Mouse (Mus musculus): Measurements from ENCODE around the gene Stk40. TPM values are rescaled to one million over a fixed set of nuclear protein-coding genes. Genes with fewer than 3 reads are reported as not detected.
A peak's percentile ranks its signal among the peaks of the same experiment; 100 is the strongest.

Gene Stk40
- polyA plus RNA-seq, 1 experiment, result not detected

- 76% methylated on average over 2 of the region's 2 CpGs for WGBS
- Histone ChIP-seq H3K4me3 (ENCODE audit: insufficient read depth, low read depth, low read length) (no peak overlapping the region), H3K27ac (ENCODE audit: insufficient read depth, low read depth, low read length) (no peak overlapping the region), H3K4me1 (ENCODE audit: control insufficient read depth, insufficient read depth, low read length) (no peaks in the 10 kb centered on the region)
- TF ChIP-seq POLR2A (IDR thresholded peaks at IDR 0.05; ENCODE audit: insufficient read depth, low read depth, low read length), result no peak
- TF ChIP-seq CTCF (IDR thresholded peaks at IDR 0.05; ENCODE audit: insufficient read depth, low read depth, low read length), result no peak
Measured at GRCm38 (mm10) chr4:126155869-126156268, 52.1 kb downstream of the Stk40 start.

GRCm38 (mm10) chr4:126156617-126157016, 52.9 kb downstream of the Stk40 start:
- H3K4me3 ChIP-seq (ENCODE audit: insufficient read depth, low read depth, low read length), result no peak overlapping the region
- WGBS, result 62% methylated on average over 5 of the region's 5 CpGs
- H3K27ac ChIP-seq (ENCODE audit: insufficient read depth, low read depth, low read length), result no peak overlapping the region
- TF ChIP-seq CTCF (IDR thresholded peaks at IDR 0.05; ENCODE audit: insufficient read depth, low read depth, low read length) (peak; percentile 55; the same call in 1 of the 2 replicates), POLR2A (IDR thresholded peaks at IDR 0.05; ENCODE audit: insufficient read depth, low read depth, low read length) (no peak)
- H3K4me1 ChIP-seq (ENCODE audit: control insufficient read depth, insufficient read depth, low read length), result no peaks in the 10 kb centered on the region

GRCm38 (mm10) chr4:126157562-126157961, 53.8 kb downstream of the Stk40 start:
- WGBS, result 96% methylated on average over 6 of the region's 6 CpGs
- TF ChIP-seq CTCF (IDR thresholded peaks at IDR 0.05; ENCODE audit: insufficient read depth, low read depth, low read length) (no peak), POLR2A (IDR thresholded peaks at IDR 0.05; ENCODE audit: insufficient read depth, low read depth, low read length) (no peak)

GRCm38 (mm10) chr4:126159455-126159854, 55.7 kb downstream of the Stk40 start:
- H3K4me3 ChIP-seq (ENCODE audit: insufficient read depth, low read depth, low read length), result no peak overlapping the region
- WGBS, result 67% methylated on average over 8 of the region's 8 CpGs
- H3K27ac ChIP-seq (ENCODE audit: insufficient read depth, low read depth, low read length), result no peak overlapping the region
- no peak for TF ChIP-seq CTCF (IDR thresholded peaks at IDR 0.05; ENCODE audit: insufficient read depth, low read depth, low read length)
- H3K4me1 ChIP-seq (ENCODE audit: control insufficient read depth, insufficient read depth, low read length), result peaks cover 8% of the 10 kb centered on the region

More at GRCm38 (mm10) chr4:126157562-126157961, 53.8 kb downstream of the Stk40 start:
- Histone ChIP-seq H3K4me1 (ENCODE audit: control insufficient read depth, insufficient read depth, low read length) (0 out of 2 replicates have a peak, but pooled peaks cover 2% of the 10 kb centered on the region), H3K27ac (ENCODE audit: insufficient read depth, low read depth, low read length) (no peak overlapping the region), H3K4me3 (ENCODE audit: insufficient read depth, low read depth, low read length) (no peak overlapping the region)

- no peak overlapping the region for H3K27ac ChIP-seq (ENCODE audit: insufficient read depth, low read depth, low read length)
- no peak for TF ChIP-seq CTCF (IDR thresholded peaks at IDR 0.05; ENCODE audit: insufficient read depth, low read depth, low read length)
- TF ChIP-seq POLR2A (IDR thresholded peaks at IDR 0.05; ENCODE audit: insufficient read depth, low read depth, low read length), result no peak
- H3K4me1 ChIP-seq (ENCODE audit: control insufficient read depth, insufficient read depth, low read length), result peaks cover 8% of the 10 kb centered on the region
Measured at GRCm38 (mm10) chr4:126160981-126161380, 57.2 kb downstream of the Stk40 start.

GRCm38 (mm10) chr4:126161456-126161855, 57.7 kb downstream of the Stk40 start:
- H3K27ac ChIP-seq (ENCODE audit: insufficient read depth, low read depth, low read length), result no peak overlapping the region
- TF ChIP-seq POLR2A (IDR thresholded peaks at IDR 0.05; ENCODE audit: insufficient read depth, low read depth, low read length), result no peak
- TF ChIP-seq CTCF (IDR thresholded peaks at IDR 0.05; ENCODE audit: insufficient read depth, low read depth, low read length), result no peak
- no peak overlapping the region for H3K4me3 ChIP-seq (ENCODE audit: insufficient read depth, low read depth, low read length)
- H3K4me1 ChIP-seq (ENCODE audit: control insufficient read depth, insufficient read depth, low read length), result peaks cover 8% of the 10 kb centered on the region
- WGBS, result 92% methylated on average over 6 of the region's 6 CpGs

More at GRCm38 (mm10) chr4:126160981-126161380, 57.2 kb downstream of the Stk40 start:
- H3K4me3 ChIP-seq (ENCODE audit: insufficient read depth, low read depth, low read length), result no peak overlapping the region
- 92% methylated on average over 8 of the region's 8 CpGs for WGBS

GRCm38 (mm10) chr4:126161986-126162385, 58.2 kb downstream of the Stk40 start:
- TF ChIP-seq POLR2A (IDR thresholded peaks at IDR 0.05; ENCODE audit: insufficient read depth, low read depth, low read length), result no peak
- no peak for TF ChIP-seq CTCF (IDR thresholded peaks at IDR 0.05; ENCODE audit: insufficient read depth, low read depth, low read length)
- 74% methylated on average over 9 of the region's 9 CpGs for WGBS
- no peak overlapping the region for H3K27ac ChIP-seq (ENCODE audit: insufficient read depth, low read depth, low read length)
- no peak overlapping the region for H3K4me3 ChIP-seq (ENCODE audit: insufficient read depth, low read depth, low read length)
- peaks cover 8% of the 10 kb centered on the region for H3K4me1 ChIP-seq (ENCODE audit: control insufficient read depth, insufficient read depth, low read length)

GRCm38 (mm10) chr4:126162544-126163066, 58.8 kb downstream of the Stk40 start:
- under 1% methylated on average over 44 of the region's 44 CpGs for WGBS
- no peak overlapping the region for H3K27ac ChIP-seq (ENCODE audit: insufficient read depth, low read depth, low read length)
- TF ChIP-seq CTCF (IDR thresholded peaks at IDR 0.05; ENCODE audit: insufficient read depth, low read depth, low read length), result no peak
- TF ChIP-seq POLR2A (IDR thresholded peaks at IDR 0.05; ENCODE audit: insufficient read depth, low read depth, low read length), result 0 out of 2 replicates have a peak, but pooled peaks have one; percentile 17
- H3K4me1 ChIP-seq (ENCODE audit: control insufficient read depth, insufficient read depth, low read length), result peaks cover 8% of the 10 kb centered on the region
- peak overlapping the region; percentile 54 for H3K4me3 ChIP-seq (ENCODE audit: insufficient read depth, low read depth, low read length)

GRCm38 (mm10) chr4:126163067-126163659, 59.4 kb downstream of the Stk40 start, which contains the start of gene Sh3d21:
TSS of gene Sh3d21 (minus strand) at chr4:126163491.
- peaks cover 8% of the 10 kb centered on the region for H3K4me1 ChIP-seq (ENCODE audit: control insufficient read depth, insufficient read depth, low read length)
- 14% methylated on average over 22 of the region's 22 CpGs for WGBS
- TF ChIP-seq POLR2A (IDR thresholded peaks at IDR 0.05; ENCODE audit: insufficient read depth, low read depth, low read length) (no peak), CTCF (IDR thresholded peaks at IDR 0.05; ENCODE audit: insufficient read depth, low read depth, low read length) (no peak)
- peak within 1 kb of the TSS; percentile 54 for H3K4me3 ChIP-seq (ENCODE audit: insufficient read depth, low read depth, low read length)
- H3K27ac ChIP-seq (ENCODE audit: insufficient read depth, low read depth, low read length), result no peak within 1 kb of the TSS

All from olfactory bulb, adult 2 months (tissue).